Mouse (Mus musculus): ENCODE measurements around the gene Bcr. TPM values are rescaled to one million over a fixed set of nuclear protein-coding genes. Genes with fewer than 3 reads are reported as not detected.

Gene Bcr
- total RNA-seq, 2 experiments from 2014 or later = 99.6 to 113 TPM

DNA sequence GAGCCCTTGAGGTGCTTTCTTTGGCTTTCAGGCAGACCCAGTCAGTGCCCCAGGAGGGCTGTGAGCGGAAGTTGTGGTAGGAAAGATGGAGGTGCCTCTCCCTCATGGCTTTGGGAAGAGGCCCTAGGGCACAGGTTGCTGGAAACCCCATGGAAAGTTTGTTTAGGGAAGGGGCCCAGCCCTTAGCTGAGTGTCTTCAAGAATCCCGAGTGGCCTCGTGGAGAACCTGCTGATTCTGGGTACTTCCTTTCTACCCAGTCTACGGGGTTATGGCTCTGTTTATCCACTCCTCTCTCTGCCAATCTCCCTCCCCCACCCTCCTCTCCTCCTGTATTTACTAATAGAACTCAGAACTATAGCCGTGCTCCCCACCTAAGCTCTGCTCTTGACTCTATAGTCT lies 15.3 kb downstream of the Bcr start:
- TF ChIP-seq CTCF (IDR thresholded peaks at IDR 0.05) = no peak
- intact Hi-C loops (cut with DNase I) = no loop called here
- no peak overlapping the region for H3K27ac ChIP-seq
- H3K4me3 ChIP-seq = no peak overlapping the region
- no peak for DNase-seq (ENCODE audit: extremely low spot score in 1 of 2, low spot score in 2 of 2)

DNA sequence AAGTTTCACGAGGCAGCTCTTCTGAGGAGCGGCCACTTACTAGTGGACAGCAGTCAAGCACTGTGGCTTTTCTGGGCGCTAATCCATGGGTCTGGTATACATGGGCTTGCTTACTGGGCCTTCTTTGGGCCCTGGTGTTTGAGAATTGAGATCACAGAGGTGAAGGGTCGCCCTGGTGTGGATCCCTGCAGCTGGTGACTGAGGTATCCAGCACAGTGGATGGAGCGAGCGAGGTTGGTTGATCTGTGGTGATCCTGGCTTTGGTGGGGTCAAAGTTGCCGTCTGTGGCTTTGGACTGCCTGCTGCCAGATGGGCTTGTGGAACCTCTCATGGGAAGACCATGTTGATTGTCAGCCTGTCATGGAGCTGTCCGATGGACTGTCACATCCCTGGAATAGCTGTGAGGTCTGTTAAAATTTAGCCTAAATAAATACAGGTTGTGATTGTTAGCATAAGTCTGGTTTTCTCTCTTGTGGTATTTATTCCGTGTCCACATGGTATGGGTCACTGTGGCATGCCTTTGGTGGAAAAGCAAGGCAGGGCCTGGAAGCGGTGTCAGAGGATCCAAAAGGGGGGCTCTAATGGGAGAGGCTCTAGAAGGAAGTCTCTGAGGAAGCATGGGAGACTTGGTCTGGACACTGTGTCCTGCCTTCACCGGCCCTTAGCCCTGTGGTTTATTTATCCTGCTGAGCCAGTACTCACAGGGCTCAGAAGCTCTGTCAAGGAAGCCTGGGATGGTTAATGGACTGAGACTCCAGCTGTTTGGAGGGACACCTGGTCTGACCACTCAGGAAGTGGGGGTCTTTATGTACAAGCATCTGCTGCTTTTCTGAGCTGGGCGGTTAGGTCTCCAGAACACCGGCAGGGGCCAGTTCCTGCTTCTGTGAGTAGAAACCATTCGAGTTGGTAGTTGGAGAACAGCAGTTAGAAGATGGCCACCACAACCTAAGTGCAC lies 18.1 kb downstream of the Bcr start:
- DNase-seq (ENCODE audit: extremely low spot score in 1 of 2, low spot score in 2 of 2) = no peak
- intact Hi-C loops (cut with DNase I) = no loop called here

DNA sequence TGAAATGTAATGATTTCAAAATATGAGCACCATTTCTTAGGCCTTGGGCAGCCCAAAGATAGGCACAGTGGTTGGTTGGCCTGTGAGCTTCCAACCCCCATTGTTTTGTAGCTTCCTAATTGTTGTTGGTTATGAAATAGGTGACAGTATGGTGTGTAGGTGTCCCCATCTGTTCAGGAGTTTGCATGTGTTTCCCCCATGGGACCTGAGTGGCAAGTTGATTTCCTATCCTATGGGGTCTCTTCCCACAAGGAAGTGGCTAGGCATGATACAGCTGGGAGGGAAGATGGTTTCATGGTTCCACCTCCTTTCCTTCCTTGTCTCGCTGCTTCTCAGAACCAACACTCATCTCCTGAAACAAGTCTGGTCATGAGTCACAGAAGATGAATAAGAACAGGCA lies 24.9 kb downstream of the Bcr start:
- Histone ChIP-seq H3K4me3 (no peak overlapping the region), H3K27ac (no peak overlapping the region)
- TF ChIP-seq CTCF (IDR thresholded peaks at IDR 0.05) = no peak
- intact Hi-C loops (cut with DNase I) = no loop called here
- no peak for DNase-seq (ENCODE audit: extremely low spot score in 1 of 2, low spot score in 2 of 2)

More for the DNA sequence above, 18.1 kb downstream of the Bcr start:
- H3K27ac ChIP-seq = no peak overlapping the region
- H3K4me3 ChIP-seq = no peak overlapping the region
- no peak for TF ChIP-seq CTCF (IDR thresholded peaks at IDR 0.05)

DNA sequence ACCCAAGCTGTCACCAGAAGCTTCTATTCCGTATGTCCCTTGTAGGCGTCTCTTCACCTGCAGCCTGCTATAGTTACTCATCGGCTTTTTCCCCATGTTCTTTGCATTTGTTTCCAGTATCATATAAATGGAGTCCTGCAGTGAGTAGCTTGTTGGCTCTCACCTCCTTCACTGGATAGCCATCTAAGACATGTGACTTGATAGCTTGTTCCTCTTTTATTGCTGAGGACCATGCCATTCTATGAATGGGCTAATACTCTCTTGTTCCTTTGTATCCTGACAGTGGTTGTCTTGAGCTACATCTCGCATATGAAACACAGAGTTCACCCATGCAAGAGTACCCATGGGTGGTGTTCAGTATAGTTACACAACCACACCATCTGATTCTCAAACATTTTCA lies 28.1 kb downstream of the Bcr start:
- DNase-seq (ENCODE audit: extremely low spot score in 1 of 2, low spot score in 2 of 2) = no peak
- TF ChIP-seq CTCF (IDR thresholded peaks at IDR 0.05) = no peak
- Histone ChIP-seq H3K4me3 (no peak overlapping the region), H3K27ac (no peak overlapping the region)
- intact Hi-C loops (cut with DNase I) = no loop called here

DNA sequence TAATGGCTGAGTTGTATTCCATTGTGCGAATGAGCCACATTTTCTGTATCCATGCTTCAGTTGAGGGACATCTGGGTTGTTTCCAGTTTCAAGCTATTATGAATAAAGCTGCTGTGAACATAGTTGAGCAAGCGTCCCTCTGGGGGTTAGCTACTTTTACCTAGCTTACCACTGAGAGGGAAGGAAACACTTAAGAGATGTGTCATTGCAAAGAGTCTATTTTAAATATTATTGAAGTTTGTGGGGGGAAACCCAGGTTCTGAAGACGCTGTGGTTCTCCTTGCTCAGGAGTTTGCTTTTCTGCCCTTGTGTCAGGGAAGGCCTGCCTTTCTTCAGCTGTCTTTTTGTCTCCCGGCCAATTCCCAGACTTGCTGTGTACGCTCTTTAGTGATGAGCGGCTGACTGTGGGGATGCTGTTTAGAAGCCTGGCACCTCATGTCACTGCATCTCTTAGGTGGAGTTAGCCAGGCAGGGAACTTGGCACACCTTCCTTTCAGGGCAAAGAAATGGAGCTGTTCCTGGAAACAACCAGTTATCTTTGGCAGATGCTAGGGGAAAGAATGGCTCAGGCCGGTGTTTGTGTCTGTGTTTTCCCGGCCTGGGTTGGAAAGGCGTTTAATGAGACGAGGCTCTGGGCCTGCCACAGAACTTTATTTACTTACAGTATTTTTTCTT lies 31.2 kb downstream of the Bcr start:
- no peak for TF ChIP-seq CTCF (IDR thresholded peaks at IDR 0.05)
- peak overlapping the region; percentile 21; the same call in 1 of the 2 replicates for H3K27ac ChIP-seq
- intact Hi-C loops (cut with DNase I) = no loop called here

DNA sequence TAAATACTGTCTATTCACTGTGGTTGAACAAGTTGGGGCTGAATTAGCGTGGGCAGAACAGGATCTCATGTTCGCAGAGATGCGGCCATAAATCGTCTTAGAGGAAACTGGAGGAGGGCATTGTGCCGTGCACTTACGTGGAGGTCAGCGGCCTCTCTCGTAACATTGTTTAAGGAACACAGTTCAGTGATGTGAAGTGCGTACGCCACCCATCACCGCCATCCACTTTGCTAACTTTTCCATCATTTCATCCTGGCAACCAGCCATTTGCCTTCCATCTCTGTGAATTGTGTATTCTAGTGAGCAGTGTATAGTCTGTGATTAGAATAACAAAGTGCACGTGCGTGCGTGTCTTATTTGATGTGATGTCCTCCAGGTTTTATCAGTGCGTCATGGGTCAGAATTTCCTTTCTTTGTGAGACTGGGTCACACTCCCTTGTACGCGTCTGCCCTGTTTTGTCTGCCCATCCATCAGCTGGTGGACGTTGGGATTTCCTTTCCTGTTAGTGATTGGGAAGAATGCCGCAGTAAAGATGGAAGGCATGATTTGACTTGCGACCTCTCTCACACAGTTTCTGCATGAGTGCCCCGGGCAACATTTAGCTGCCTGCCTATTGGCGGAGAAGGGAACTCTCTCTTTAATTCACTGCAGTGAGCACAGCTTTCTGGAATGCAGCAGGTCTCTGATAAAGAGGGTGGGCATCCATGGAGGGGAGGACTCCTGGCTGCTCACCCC lies 33.0 kb downstream of the Bcr start:
- no peak for DNase-seq (ENCODE audit: extremely low spot score in 1 of 2, low spot score in 2 of 2)
- no peak overlapping the region for H3K4me3 ChIP-seq
- TF ChIP-seq CTCF (IDR thresholded peaks at IDR 0.05) = no peak
- intact Hi-C loops (cut with DNase I) = no loop called here
- H3K27ac ChIP-seq = no peak overlapping the region

More for the DNA sequence above, 31.2 kb downstream of the Bcr start:
- H3K4me3 ChIP-seq = no peak overlapping the region
- no peak for DNase-seq (ENCODE audit: extremely low spot score in 1 of 2, low spot score in 2 of 2)

DNA sequence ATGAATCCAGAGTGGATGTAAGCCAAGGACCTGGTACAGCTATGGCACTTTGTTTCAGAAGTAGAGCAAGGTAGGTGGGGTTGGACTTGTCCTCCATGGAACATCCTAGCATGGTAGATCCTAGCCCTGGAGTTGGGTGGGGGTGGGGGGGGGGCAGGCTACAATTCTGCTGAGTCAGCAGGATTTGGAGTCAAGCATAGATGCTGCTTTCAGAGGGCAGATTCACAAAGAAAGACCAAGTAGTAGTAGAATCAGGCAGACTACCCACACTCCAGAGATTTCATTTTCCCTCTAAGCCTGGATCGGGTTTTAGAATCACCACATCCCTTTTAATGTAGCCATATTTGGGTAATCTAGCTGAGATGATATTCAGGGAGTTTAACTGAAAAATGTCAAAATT lies 33.9 kb downstream of the Bcr start:
- Histone ChIP-seq H3K4me3 (no peak overlapping the region), H3K27ac (no peak overlapping the region)
- intact Hi-C loops (cut with DNase I) = no loop called here
- no peak for DNase-seq (ENCODE audit: extremely low spot score in 1 of 2, low spot score in 2 of 2)
- no peak for TF ChIP-seq CTCF (IDR thresholded peaks at IDR 0.05)

DNA sequence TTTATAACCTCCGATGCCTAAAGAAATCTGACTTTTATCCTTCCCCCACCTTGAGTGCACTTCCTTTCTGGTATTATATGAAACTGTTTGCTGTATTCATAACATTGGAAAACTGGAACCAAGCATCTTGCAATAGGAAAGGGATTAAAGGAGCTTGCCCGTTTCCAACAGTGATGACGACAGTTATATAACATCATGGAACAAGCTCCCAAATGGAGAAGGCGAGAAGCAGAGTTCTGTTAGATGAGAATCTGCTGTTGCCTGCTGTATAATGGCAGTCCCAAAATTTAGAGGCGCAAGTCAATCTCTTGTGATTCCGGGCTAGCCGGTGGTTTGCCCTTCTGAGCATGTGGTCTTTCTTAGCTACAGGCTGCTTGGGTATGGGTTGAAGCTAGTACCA lies 34.8 kb downstream of the Bcr start:
- peak overlapping the region; percentile 72 for H3K27ac ChIP-seq
- TF ChIP-seq CTCF (IDR thresholded peaks at IDR 0.05) = no peak
- H3K4me3 ChIP-seq = no peak overlapping the region
- intact Hi-C loops (cut with DNase I) = no loop called here
- no peak for DNase-seq (ENCODE audit: extremely low spot score in 1 of 2, low spot score in 2 of 2)

DNA sequence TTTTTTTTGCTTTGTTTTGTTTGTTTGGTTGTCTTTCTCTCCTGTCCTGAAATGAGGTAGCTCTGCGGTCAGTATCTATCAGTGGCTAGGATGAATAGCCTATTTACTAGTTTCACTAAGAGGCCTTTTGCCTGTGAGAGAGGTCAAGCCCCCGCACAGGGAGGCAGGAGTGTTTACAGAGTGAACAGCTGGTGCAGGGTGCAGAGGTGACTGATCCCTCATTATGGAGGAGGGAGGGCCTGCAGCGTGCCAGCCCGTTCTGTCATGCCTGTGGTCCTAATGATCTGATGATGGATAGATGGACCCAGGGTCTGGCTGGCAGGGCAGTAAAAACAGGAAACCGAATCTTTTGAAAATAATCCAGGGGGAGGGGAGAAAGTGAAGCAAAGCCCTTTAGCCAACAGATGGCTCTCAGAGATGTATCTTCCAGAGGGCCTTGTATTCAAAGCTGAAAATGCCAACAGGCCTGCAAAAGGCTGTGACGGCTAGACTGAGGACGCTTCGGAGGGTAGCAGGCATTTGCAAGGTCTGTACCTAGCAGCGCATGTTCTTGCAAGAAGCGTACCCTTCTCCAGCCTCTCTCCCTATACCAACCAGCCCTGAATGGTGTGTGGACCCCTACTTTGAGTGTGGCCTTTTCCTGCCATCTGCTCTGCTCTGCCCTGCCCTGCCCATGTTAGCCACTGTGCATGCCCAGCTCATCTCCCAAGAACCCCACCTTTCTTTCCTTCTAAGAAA lies 38.2 kb downstream of the Bcr start:
- DNase-seq (ENCODE audit: extremely low spot score in 1 of 2, low spot score in 2 of 2) = no peak
- TF ChIP-seq CTCF (IDR thresholded peaks at IDR 0.05) = no peak
- no peak overlapping the region for H3K4me3 ChIP-seq
- intact Hi-C loops (cut with DNase I) = no loop called here
- peak overlapping the region; percentile 48 for H3K27ac ChIP-seq

DNA sequence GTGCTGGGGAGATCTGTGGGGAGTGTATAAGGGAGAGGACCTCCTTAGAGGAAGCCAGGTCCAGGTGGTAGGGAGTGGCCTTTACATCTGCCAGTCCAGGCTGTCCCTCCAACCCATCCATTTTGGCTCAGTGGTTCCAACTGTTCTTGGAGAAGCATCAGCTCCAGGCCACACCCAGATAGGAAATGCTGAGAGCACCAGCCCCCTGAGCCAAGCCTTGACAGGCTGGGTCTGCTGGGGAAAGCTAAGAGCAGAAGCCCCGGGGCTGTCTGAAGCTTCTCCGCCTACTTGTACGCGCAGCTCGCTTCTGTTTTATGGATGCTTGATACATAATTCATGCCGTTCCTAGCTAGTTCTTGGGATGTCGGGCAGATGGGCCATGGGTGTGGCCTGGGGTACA lies 39.9 kb downstream of the Bcr start:
- DNase-seq (ENCODE audit: extremely low spot score in 1 of 2, low spot score in 2 of 2) = peak in 1 of 2 experiments; percentile 48
- TF ChIP-seq CTCF (IDR thresholded peaks at IDR 0.05) = no peak
- intact Hi-C loops (cut with DNase I) = no loop called here
- H3K4me3 ChIP-seq = no peak overlapping the region
- peak overlapping the region; percentile 58 for H3K27ac ChIP-seq

DNA sequence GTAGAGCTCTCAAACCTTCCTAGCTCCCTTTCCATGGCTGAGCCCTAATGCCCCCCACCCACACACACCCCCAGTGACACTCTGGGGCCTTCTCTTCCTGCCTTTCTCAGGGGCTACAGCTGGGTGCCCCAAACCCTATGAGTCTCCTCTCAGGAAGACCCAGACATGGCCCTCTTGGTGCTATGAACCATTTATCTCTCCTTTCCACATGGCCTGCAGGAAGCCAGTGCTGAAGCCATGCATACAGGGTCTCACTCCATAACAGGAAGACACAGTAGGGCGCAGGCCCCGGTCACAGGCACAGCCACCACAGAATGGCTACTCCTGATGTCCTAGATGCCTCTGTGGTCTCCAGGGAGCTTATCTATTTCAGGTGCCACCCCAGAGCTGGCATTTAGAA lies 43.1 kb downstream of the Bcr start:
- intact Hi-C loops (cut with DNase I) = no loop called here
- no peak for DNase-seq (ENCODE audit: extremely low spot score in 1 of 2, low spot score in 2 of 2)
- Histone ChIP-seq H3K27ac (peak overlapping the region; percentile 13), H3K4me3 (no peak overlapping the region)
- TF ChIP-seq CTCF (IDR thresholded peaks at IDR 0.05) = no peak

Measured in left cerebral cortex, adult 2 months (tissue).